Mouse (Mus musculus) right cerebral cortex, postnatal 14 days (tissue): ENCODE results near the gene Ankrd45.
"Not testable (repeated sequence)": the region's sequence is repeated elsewhere in the genome, so short reads cannot be mapped to it uniquely, and the experiment has no call there.

Source experiments
- DNase-seq: peaks from one replicate; pipeline ENCODE4 v3.0.0; 2022

The Ankrd45 gene

DNA sequence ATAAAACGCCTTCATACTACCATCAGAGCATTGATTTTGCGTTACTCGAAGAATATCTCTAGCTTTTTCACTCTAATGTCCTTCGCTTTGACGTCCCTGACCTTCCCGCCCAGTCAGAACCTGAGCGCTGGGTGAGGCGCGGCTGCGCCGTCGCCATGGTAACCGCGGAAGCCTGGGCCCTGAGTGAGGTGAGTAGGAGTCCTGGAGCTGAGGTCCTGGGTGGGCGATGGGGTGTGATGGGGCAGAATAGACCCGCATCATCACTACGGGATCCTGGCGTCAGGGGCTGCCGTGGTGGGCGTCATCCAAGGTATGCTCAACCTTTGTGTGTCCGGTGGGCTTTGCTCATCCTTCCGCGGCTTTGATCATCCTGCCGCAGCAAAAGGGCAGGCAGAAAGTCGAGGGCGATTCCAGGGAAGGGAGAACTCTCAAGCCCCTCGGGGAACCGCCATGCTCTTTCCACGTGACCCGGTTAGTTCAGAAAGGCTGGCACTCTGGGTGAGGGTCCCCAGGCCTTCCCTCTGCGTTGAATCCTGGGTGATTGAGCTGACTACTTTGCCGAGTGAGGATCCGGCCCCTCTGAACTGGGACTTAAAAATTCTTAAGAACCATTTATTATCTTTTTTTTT, at the start of gene Ankrd45:
Gene Ankrd45, plus strand, starts transcription at position 161 of the 629 bp plus-strand sequence.
- DNase-seq, result peak; percentile 69

DNA sequence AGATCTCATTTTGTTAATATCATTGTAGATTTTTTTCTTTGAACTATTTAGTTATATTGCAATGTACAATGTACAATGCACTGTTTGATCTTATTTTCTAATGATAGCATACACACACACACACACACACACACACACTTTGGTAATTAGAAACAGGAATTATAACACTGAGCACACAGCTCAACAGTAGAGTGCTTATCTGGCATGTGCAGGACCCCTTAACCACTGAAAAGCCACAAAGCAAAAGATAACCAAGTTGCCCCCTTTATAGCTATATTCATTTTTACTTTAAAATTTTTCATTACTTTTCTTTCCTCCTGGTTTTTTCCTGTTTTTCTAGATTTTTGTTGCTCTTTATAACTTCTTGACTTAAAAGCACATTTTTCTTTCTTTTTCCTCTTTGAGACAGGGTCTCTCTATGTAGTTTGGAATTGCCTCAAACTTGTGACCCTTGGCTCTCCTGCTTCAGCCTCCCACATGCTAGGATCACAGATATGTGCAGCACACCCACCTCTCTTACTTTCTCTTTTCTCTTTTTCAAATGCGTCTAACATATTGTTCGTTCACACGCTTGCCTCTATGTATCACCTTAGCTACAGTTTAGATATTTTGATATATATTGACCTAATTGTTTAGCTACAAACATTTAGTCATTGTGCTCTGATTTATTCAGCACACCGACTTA, 42.6 kb upstream of the Ankrd45 start:
- DNase-seq, result no peak

GRCm38 (mm10) chr1:161103842-161104241, 38.6 kb upstream of the Ankrd45 start:
- no peak for DNase-seq

GRCm38 (mm10) chr1:161109216-161109615, 33.3 kb upstream of the Ankrd45 start:
- no peak for DNase-seq

DNA sequence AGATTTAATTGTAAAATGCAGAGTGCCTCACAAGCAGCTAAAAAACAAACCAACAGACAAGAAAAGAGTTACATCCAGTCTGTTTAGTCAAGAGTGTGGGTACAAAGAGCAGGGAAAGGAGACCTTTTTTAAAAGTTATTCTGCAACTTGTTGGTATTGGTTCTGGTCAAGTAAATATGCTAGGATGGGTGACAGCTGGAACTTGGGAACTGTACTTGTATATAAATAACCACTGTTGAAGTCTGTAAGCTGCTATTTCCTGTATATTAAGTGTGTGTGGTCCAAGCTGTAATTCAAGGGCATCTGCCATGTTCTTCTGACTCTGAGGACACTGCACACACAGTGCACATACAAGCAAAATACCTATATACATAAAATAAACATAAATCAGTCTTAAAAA, 27.9 kb upstream of the Ankrd45 start:
- DNase-seq, result no peak

DNA sequence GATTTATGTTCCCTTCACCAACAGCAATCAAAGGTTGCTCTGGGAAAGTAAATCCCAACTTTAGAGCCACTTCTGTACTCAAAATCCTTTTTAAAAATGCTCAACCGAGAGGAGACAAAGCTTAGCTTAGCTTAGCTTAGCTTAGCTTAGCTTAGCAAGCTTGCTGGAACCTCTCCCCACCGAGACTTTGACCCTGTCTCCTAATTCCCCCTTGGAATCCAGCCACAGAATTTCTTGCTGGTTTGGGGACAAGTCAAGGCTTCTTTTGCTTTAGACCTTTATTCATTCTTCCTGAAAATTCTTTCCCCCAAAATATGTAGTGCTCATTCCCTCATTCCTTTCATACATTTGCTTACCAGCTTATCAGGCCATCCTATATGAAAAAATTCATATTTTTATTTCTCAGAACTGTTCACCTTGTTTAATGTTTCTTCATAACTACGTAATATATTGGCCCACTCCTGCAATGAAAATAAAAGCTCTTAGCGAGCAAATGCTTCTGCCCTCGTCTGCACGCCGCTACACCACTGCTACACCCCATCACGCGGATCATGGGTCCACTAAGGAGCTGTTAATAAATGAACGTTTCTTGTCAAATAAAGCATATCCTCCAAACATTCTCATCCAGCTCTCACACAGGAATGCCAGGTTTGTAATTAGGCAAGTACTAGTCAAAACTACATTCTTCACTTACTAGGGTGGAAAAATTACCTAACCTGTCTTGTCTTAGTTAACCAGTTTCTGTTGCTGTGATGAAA, 19.7 kb upstream of the Ankrd45 start:
- no peak for DNase-seq

DNA sequence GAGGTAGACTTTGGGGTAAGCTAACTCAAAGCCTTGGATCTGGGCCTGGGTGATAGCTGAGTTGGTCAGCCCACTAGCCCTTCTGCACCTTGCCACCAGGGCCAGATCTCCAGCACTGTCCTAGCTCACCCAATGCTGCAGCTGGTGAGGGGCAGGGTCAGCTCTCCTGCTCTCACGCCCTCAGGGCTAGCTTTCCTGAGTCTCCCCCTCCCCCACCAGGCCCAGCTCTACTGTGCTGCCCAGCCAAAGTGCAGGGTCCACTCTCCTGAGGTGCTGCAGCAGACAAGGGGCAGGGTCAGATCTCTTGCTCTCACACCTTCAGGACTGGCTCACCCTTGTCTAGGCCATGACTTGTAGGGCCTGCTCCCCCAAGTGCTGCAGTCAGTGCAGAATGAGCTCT, 16.0 kb upstream of the Ankrd45 start:
- DNase-seq, result no peak

- DNase-seq, result peak; percentile 92
Measured at GRCm38 (mm10) chr1:161130726-161131664, 11.5 kb upstream of the Ankrd45 start, which contains the start of gene Klhl20. Gene Klhl20 (minus strand): TSS chr1:161131511.

GRCm38 (mm10) chr1:161139496-161139895, 3.0 kb upstream of the Ankrd45 start:
- DNase-seq, result no peak

GRCm38 (mm10) chr1:161140026-161140762, 2.3 kb upstream of the Ankrd45 start:
- DNase-seq, result no peak

DNA sequence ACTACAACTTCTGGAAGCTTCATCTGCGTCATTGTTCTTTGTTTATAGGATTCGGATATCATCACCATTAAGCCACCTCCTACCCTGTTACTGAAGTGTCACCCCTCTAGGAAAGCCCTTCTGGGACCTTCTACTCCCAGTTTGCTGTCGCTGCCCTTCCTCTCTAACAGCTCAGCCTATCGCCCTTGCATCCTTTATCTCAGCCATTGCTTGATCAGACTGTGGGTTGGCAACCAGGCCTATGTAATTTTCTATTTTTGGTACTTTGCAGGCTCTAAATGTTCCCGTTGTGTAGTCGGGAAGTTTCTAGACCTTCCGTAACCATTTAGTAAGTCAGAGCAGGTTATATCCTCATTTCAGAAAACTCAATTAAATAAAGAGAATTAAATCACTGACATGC, 725 bp downstream of the Ankrd45 start:
- no peak for DNase-seq

DNA sequence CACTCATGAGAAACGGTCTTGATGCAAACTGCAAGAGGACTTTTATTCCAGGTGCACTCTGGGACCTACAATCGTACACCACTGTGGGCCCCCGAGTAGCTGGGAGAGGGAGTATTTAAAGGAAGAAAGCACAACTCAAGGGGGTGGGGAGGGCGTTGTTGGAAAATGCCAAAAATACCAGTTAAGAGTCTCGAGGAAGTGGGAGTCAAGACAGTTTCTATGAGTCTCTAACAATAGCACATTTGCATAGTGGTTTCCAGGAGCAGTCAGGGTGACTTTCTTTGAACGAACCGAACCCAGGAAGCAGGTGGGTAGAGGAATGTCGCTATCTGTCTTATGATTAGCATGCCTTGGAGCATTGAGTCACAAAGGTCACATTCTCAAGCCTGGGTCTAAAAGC, 3.1 kb downstream of the Ankrd45 start:
- DNase-seq, result not testable (repeated sequence)

GRCm38 (mm10) chr1:161147888-161148287, 5.4 kb downstream of the Ankrd45 start:
- no peak for DNase-seq

DNA sequence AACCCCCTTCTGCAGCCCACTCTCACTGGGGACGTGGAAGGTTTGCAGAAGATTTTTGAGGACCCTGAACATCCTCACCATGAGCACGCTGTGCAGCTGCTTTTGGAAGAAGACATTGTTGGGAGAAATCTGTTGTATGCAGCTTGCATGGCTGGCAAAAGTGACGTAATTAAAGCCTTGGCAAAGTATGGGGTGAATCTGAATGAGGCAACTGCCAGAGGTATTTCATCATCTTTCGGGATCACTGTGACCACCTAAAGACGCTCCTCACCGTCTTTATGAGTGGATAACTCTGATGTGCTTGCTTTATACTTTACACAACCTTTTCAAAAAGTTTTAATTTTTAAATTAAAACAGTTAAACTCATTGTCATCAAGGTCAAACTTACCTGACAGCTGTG, 8.6 kb downstream of the Ankrd45 start:
- DNase-seq, result no peak

GRCm38 (mm10) chr1:161156546-161156945, 14.1 kb downstream of the Ankrd45 start:
- no peak for DNase-seq

GRCm38 (mm10) chr1:161159214-161159613, 16.7 kb downstream of the Ankrd45 start, which contains the start of gene Tex50:
Gene Tex50 (minus strand): TSS chr1:161159314.
- no peak for DNase-seq

DNA sequence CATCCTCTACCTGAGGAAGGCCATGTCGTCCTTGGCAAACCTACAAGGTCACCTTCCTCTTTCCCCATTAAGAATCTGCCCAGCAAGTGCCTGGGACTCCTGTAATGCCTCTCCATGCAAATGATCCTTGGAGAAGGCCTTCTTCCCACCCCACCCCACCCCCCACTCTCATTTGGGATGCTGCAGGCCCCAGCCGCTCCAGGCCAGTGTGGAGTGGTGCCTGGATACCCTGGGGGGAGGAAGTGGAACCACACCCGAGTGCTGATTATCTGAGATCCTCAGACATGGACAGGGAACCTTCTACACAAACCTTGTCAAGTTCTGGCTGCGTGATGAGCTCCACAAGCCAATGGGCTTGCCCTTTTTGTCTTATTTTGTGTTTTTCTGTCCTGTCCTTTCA, 17.8 kb downstream of the Ankrd45 start:
- DNase-seq, result no peak

DNA sequence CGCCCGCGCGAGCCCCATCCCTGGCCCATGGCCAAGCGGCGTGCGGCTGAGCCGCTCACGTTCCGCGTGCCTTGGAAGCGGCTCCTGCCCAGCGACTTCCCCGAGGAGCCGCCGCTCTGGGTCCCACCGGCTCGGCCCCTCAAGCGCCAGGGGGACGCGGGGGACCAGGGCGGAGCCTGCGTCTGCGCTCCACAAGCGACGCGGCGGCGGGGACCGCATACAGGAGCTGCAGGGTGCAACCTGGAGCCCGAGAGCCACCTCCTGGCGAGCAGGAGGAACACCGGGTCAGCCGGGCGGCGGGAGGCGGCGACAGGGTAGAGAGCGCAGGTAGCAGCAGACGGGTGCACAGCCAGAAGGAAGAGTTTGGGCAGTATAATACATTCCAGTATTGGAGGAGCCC, 28.2 kb downstream of the Ankrd45 start:
- peak; percentile 84 for DNase-seq

GRCm38 (mm10) chr1:161180674-161181073, 38.2 kb downstream of the Ankrd45 start:
- DNase-seq, result peak; percentile 39

DNA sequence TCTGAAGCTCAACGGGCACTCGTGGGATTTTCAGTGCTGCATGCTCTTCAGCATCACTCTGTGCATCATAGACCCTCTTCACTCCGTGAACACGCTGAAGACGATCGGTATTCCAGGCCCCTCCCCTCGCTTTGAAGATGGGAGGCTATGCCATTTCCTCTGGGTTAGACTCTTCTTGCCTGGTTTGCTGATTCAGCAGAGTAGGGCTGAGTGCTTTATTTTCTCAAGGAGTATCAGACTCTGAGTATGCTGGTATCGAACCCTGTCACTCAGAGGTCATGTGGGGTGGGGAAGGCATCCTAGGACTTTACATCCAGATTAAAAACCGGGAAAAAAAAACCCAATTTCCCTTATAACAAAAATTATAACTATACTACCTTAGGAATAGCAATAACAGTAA, 39.9 kb downstream of the Ankrd45 start:
- DNase-seq, result no peak

DNA sequence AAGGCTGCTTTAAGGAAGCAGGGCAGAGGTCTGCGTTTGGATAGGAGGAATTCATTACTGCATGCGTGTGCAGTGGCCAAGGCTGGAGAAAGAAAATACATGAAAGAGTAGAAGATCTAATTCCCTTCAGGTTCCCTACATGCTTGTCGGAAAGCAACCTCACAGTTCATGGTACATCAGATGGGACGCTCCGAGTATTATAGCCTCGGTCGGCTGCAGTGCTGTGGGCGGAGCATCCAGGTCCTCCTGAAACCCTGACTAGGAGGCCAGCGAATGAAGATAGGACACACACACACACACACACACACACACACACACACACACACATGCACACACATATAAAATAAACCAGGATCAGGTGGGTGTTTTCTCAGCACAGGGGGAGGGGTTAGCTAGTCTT, 41.2 kb downstream of the Ankrd45 start:
- no peak for DNase-seq

DNA sequence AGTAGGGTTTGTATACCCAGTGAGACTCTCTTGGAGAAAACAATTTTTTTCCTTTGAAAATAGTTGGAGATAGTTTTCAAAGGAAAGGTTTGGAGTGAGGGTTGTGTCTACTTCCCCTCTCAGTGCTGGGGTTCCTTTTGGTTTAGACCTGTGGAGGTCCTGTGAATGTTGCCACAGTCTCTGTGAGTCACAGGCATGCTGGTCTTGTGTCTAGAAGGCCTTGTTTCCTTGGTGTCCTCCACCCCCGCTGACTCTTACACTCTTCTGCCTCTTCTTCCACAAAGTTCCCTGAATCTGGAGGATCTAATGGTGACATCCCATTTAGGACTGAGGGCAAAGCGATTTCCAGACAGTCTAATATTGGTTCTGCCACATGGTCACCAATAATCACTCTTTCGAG, 42.9 kb downstream of the Ankrd45 start:
- no peak for DNase-seq
